Comparison of ENCODE assay signal across 21 mouse cellular contexts in genomic region chr17:63704991-63705390, GRCm38 (mm10).
"Had no signal": no experiment of that assay in that cellular context is flagged by ENCODE, and none has a peak within 500 bp of the region (broad histone marks: within the 10 kb centered on the region; RNA-seq: fewer than 3 reads in every experiment).

No protein-coding gene starts in this region.

- H3K9me3 ChIP-seq: lung, embryonic 15.5 days; midbrain, embryonic 13.5 days; midbrain, embryonic 15.5 days; neural tube, embryonic 13.5 days; neural tube, embryonic 15.5 days had no signal

- DNase-seq: lung, adult 2 months; lung, postnatal 14 days; lung, postnatal 36 days; retina, postnatal 1 day; right cerebral cortex, adult 18-20 months; right cerebral cortex, postnatal 25 days; right cerebral cortex, postnatal 4 days; spleen, adult 18-20 months; thymus, adult 18-20 months; thymus, postnatal 14 days; thymus, postnatal 36 days had no signal

- H3K4me2 ChIP-seq: lung, embryonic 15.5 days; midbrain, embryonic 11.5 days; midbrain, embryonic 13.5 days; midbrain, embryonic 15.5 days; neural tube, embryonic 13.5 days; neural tube, embryonic 15.5 days had no signal

- ATAC-seq: lung, postnatal 0 days; midbrain, embryonic 13.5 days; midbrain, embryonic 15.5 days had no signal

- H3K27ac ChIP-seq: lung, embryonic 15.5 days; macrophage; midbrain, embryonic 13.5 days; midbrain, embryonic 15.5 days; neural tube, embryonic 13.5 days; neural tube, embryonic 15.5 days had no signal

- H3K27me3 ChIP-seq: lung, embryonic 15.5 days; megakaryocyte, embryonic 14.5 days; midbrain, embryonic 13.5 days; midbrain, embryonic 15.5 days; neural tube, embryonic 13.5 days; neural tube, embryonic 15.5 days had no signal

- H3K36me3 ChIP-seq: lung, embryonic 15.5 days; midbrain, embryonic 13.5 days; midbrain, embryonic 15.5 days; neural tube, embryonic 13.5 days; neural tube, embryonic 15.5 days had no signal

- H3K9ac ChIP-seq: lung, embryonic 15.5 days; midbrain, embryonic 13.5 days; midbrain, embryonic 15.5 days; neural tube, embryonic 13.5 days; neural tube, embryonic 15.5 days had no signal

- H3K4me3 ChIP-seq: lung, embryonic 15.5 days; megakaryocyte, embryonic 14.5 days; midbrain, embryonic 13.5 days; midbrain, embryonic 15.5 days; myocyte; neural tube, embryonic 13.5 days; neural tube, embryonic 15.5 days had no signal

- H3K4me1 ChIP-seq: lung, embryonic 15.5 days; megakaryocyte, embryonic 14.5 days; midbrain, embryonic 13.5 days; midbrain, embryonic 15.5 days; neural tube, embryonic 13.5 days; neural tube, embryonic 15.5 days had no signal
